Mouse (Mus musculus) thymus, adult 2 months (tissue): Measurements from ENCODE around the gene Cptp.

ENCODE experiments used
- CTCF ChIP-seq: fragments of 200-500 bp; IDR thresholded peaks from 2 replicates; pipeline ENCODE4 v1.5.1; 2012; ENCODE audit warnings: mild to moderate bottlenecking, control low read depth, low read length, moderate library complexity, borderline replicate concordance; ENCODE audit not compliant: control insufficient read depth, poor library complexity, insufficient read depth; ENCODE audit errors: extremely low read depth
- POLR2A ChIP-seq: fragments of 200-500 bp; IDR thresholded peaks from 2 replicates; pipeline ENCODE4 v1.6.1; 2012; ENCODE audit warnings: mild to moderate bottlenecking, low read length, control low read depth, moderate library complexity; ENCODE audit not compliant: control insufficient read depth, poor library complexity, insufficient read depth; ENCODE audit errors: extremely low read depth

GRCm38 (mm10) chr4:155888181-155888580 lies 18.9 kb upstream of the Cptp start:
- no peak for TF ChIP-seq CTCF
- TF ChIP-seq POLR2A, result no peak
